Mouse (Mus musculus): ENCODE measurements around the gene Cryaa.

Gene Cryaa

DNA sequence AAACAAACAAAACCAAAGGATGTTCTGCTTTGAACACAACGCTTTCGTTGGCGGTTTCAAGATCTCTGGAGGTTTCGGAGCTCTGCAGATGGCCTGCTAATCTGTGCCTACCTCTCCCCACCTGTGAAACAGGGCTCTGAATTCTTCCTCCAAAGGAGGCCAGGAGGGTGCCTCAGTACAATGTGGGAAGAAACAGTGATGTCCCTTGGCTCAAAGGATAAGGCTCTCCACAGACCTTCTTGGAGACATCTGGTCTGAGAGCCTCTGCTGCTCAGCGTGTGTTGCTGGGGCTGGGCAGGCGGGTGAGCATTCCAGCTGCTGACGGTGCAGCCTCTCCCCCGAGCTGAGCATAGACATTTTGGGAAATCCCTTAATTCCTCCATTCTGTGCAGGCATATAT, at the start of gene Cryaa:
TSS of gene Cryaa (plus strand) at position 301 of the 400 bp plus-strand sequence.
- no peak for DNase-seq

DNA sequence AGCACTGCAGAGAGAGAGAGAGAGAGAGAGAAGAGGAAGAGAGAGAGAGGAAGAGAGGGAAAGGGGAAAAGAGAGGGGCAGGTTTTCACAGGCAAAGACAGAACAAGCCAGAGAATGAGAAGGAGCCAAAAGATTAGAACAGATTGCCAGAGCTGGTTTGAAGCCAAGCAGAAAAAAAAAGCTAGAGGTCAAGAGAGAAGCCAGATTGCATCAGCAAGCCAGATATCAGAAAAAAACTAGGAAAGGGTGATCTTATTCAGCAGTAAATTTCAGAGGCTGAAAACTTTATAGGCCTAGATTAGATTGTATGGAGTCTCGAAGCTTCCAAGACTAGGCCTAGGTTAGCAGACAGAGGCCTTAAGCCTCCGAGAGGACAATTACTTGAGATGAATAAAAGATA, 49.6 kb upstream of the Cryaa start:
- no peak for DNase-seq

- DNase-seq: no peak
Observed at GRCm38 (mm10) chr17:31631081-31631800, 46.4 kb upstream of the Cryaa start.

- DNase-seq: no peak
Observed at GRCm38 (mm10) chr17:31633007-31633406, 44.6 kb upstream of the Cryaa start.

DNA sequence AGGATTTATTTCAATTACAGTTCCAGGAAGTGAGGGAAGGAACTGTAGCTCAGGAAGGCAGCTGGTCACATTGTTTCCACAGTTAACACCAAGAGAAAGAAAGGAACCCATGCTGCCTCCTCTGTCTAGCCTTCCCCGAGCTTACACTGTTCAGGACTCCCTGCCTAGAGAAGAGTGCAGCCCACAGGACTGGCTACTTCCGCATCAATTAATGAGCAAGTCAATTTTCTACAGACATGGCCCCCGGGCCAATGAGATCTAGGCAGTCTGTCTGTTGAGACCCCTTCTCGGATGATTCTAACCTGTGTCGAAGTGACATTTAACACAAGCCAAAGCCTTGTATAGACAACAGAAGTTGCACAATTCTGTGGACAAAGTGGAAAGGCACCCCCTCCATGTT, 42.7 kb upstream of the Cryaa start:
- DNase-seq: no peak

GRCm38 (mm10) chr17:31635781-31636180, 41.8 kb upstream of the Cryaa start:
- no peak for DNase-seq

DNA sequence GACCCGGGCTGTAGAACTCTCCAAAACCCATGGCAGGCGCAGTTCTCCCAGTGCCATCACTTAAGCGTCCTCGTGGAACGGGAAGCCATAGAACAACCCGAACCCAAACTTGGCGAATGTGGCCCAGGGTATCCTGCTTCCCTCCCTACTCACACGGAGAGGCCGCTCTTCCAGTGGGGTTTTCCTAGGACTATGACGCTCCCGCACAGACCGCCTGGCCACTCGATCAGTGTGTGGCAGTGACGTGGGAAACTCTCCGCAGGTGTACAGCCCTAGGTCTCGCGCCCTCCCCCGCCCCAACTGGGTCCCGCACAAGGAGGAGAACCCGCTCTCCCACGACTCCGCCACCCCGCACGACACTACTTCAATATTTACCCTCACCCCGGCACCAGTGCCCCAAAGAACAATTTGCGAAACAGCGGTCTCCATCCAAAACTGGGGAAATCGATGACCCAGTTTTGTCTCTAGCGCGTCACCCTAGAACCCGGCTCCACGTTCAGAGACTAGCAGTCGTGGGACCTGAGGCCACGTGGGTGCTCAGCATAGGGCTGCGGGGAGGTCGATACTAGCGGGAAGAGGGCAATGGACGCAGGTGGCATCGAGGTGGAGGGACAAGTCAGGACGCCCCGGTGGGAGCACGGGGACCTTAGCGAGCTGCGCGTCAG, 41.2 kb upstream of the Cryaa start:
- DNase-seq: no peak

- peak; percentile 84 to 91 for DNase-seq
Observed at GRCm38 (mm10) chr17:31636942-31637811, 40.4 kb upstream of the Cryaa start, which contains the start of gene Cbs. Gene Cbs, minus strand, starts transcription at chr17:31637238.

GRCm38 (mm10) chr17:31637866-31638570, 39.6 kb upstream of the Cryaa start:
- peak; percentile 39 to 56 for DNase-seq

GRCm38 (mm10) chr17:31639651-31640050, 38.0 kb upstream of the Cryaa start:
- DNase-seq: no peak

DNA sequence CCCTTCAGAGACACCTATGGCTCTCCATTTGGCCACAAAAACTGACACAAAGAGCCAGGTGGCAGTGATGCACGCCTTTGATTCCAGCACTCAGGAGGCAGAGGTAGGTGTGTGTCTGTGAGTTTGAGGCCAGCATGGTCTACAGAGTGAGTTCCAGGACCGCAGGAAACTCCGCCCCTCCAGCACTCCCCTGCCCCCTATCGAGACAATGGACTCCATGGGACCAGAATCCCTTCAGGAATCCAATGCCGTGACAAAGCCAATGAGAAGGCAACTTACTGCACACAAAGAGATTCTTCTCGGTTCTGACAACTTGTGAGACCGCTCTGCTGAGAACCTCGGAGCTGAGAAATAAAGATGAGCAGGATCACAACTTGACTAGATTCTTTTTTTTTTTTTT, 35.3 kb upstream of the Cryaa start:
- DNase-seq: no peak

GRCm38 (mm10) chr17:31642913-31643312, 34.7 kb upstream of the Cryaa start:
- no peak for DNase-seq

DNA sequence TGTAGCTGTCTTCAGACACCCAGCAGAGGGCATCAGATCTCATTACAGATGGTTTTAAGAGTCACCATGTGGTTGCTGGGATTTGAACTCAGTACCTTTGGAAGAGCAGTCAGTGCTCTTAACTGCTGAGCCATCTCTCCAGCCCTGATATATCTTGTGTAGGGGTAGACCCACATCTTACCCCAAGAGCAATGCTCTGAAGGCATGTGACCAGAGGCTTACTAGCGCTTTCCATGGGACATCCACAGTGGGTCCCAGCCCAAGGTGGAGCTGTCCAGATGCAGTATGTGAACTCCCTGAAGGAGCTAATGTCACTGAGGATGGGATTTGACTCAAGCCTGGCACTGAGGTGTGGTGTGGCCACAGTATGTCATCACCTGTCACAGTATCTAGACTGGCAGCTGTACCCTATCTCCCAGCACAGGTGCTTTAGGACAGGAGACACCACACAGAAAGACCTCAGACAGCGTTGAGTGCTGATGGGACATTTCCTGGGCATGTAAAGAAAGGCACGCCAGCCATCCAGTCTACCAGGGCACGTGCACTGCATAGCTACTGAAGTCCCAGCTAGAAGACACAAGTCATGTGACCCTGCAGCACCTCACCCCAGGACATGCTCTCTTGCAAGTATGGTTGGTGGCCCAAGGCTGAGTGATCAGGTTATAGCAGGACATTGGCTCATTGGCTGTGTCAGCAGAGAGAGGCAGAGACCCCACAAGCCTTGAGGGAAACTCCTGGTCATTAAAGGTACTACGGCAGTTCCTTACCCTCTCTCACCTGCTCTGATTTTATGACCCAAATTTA, 31.2 kb upstream of the Cryaa start:
- DNase-seq: no peak

GRCm38 (mm10) chr17:31652152-31652551, 25.5 kb upstream of the Cryaa start:
- DNase-seq: no peak

DNA sequence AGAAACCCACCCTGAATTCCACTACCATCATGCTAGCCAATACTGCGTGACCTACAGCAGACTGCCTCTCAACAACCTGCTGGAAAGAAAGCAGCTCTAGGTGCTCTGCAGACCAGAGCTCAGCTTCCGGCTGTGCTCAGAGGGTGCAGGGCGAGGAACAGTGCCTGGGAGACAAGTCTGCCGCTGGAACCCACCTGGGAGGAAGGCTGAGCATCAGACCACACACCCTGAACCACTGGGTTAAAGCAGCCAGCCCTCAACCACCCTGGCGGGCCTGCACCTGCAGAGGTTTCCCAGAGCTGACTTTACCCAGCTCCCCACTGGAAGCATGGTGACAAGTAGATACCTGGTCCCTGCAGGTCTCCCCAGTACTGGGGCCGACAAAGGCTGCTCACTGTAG, 24.3 kb upstream of the Cryaa start:
- no peak for DNase-seq

- peak in 1 of 2 experiments; percentile 43 for DNase-seq
Observed at GRCm38 (mm10) chr17:31655366-31655765, 22.2 kb upstream of the Cryaa start.

GRCm38 (mm10) chr17:31656682-31657081, 20.9 kb upstream of the Cryaa start:
- DNase-seq: no peak

DNA sequence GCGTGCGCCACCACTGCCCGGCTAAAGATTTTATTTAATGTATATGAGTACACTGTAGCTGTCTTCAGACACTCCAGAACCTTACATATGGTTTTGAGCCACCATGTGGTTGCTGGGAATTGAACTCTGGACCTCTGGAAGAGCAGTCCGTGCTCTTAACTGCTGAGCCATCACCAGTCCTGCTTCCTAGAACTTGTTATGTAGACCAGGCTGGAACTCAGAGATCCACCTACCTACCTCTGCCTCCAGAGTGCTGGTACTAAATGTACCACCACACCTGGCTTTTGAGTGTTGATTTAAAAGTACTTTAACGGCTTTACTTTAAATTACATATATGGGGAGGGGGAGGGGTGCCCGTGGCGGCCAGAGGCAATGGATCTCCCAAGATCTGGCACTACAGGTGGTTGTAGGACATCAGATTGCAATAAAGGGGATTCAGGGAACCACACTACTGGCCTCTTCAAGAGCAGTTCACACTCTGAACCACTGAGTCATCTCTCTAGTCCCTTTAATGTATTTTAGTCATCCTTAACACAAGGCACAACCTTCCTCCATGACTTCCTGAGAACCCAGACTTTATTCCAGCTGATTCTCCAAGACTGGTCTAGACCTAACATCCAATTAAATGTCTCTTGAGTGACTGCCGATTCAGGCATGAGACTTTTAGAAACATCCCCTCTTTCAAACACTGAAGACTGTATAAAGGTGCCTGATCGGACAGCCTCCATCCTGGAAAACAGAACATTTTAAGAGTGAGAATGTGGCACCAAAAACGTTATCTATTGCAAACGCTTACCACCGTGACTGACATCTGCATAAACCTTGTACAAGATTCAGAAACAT, 20.2 kb upstream of the Cryaa start:
- DNase-seq: no peak

GRCm38 (mm10) chr17:31658136-31658467, 19.5 kb upstream of the Cryaa start:
- DNase-seq: no peak

- DNase-seq: peak; percentile 98 to 99
Observed at GRCm38 (mm10) chr17:31658468-31659185, 19.0 kb upstream of the Cryaa start, which contains the start of gene U2af1. Gene U2af1, minus strand, starts transcription at chr17:31658892.

All from kidney, postnatal 4 days (tissue).